Mouse (Mus musculus) embryonic facial prominence, embryonic 10.5 days (tissue): ENCODE data around the gene Nrxn2. TPM values are rescaled to one million over a fixed set of nuclear protein-coding genes. Genes with fewer than 3 reads are reported as not detected.

Source experiments
- DNase-seq: peaks from one replicate; pipeline ENCODE4 v3.0.0-alpha.2; 2017; ENCODE audit warnings: low spot score
- H3K27ac ChIP-seq: fragments of 300-500 bp; sonication (generic); replicated peaks from 2 replicates; pipeline ENCODE4 v1.5.1; 2016; ENCODE audit warnings: mild to moderate bottlenecking
- H3K27me3 ChIP-seq: fragments of 300-500 bp; sonication (generic); replicated peaks from 2 replicates; pipeline ENCODE4 v1.6.1; 2016; ENCODE audit warnings: low read depth, mild to moderate bottlenecking; ENCODE audit not compliant: poor library complexity, severe bottlenecking
- H3K36me3 ChIP-seq: fragments of 300-500 bp; sonication (generic); replicated peaks from 2 replicates; pipeline ENCODE4 v1.6.1; 2016; ENCODE audit warnings: mild to moderate bottlenecking, moderate library complexity
- H3K4me1 ChIP-seq: fragments of 300-500 bp; sonication (generic); 2 replicates; pipeline ENCODE4 v1.6.1; 2016
- H3K4me3 ChIP-seq: fragments of 300-500 bp; sonication (generic); 2 replicates; pipeline ENCODE4 v1.5.1; 2016; ENCODE audit warnings: mild to moderate bottlenecking, moderate library complexity
- H3K9me3 ChIP-seq: fragments of 300-500 bp; sonication (generic); 2 replicates; pipeline ENCODE4 v1.6.1; 2016; ENCODE audit warnings: mild to moderate bottlenecking
- WGBS: fragments of 180-500 bp; shearing (Covaris S2); methylation state at CpG from one replicate; pipeline ENCODE4 v1.1.7; 2016; 5-methylcytosine and 5-hydroxymethylcytosine counted together
- polyA plus RNA-seq: library from polyadenylated mRNA; unstranded; fragments of >200 nt; fragmentation: Nextera tagmentation; extraction: Ambion mirVana; gene quantifications from 2 replicates; pipeline ENCODE4 v1.2.1, GENCODE M21; 2016

Gene Nrxn2
- polyA plus RNA-seq, 1 experiment from 2014 or later = 1.9 TPM

GRCm38 (mm10) chr19:6474706-6475105, 56.2 kb downstream of the Nrxn2 start:
- Histone ChIP-seq H3K4me1 (peaks cover 20% of the 10 kb centered on the region), H3K9me3 (no peaks in the 10 kb centered on the region), H3K36me3 (no peaks in the 10 kb centered on the region), H3K4me3 (no peak overlapping the region), H3K27me3 (no peaks in the 10 kb centered on the region), H3K27ac (0 out of 2 replicates have a peak overlapping the region, but pooled peaks have one; percentile 46)
- peak; percentile 22 for DNase-seq
- 49% methylated on average over 15 of the region's 15 CpGs for WGBS

- peak overlapping the region; percentile 46 for H3K27ac ChIP-seq
Measured at GRCm38 (mm10) chr19:6475129-6475528, 56.6 kb downstream of the Nrxn2 start.

GRCm38 (mm10) chr19:6477007-6477406, 58.5 kb downstream of the Nrxn2 start:
- Histone ChIP-seq H3K27me3 (no peaks in the 10 kb centered on the region), H3K27ac (no peak overlapping the region), H3K9me3 (no peaks in the 10 kb centered on the region), H3K4me1 (peaks cover 20% of the 10 kb centered on the region), H3K36me3 (no peaks in the 10 kb centered on the region), H3K4me3 (no peak overlapping the region)
- DNase-seq = no peak
- 64% methylated on average over 4 of the region's 4 CpGs for WGBS

More at GRCm38 (mm10) chr19:6475129-6475528, 56.6 kb downstream of the Nrxn2 start:
- WGBS = 35% methylated on average over 5 of the region's 5 CpGs
- no peak for DNase-seq
- no peaks in the 10 kb centered on the region for H3K9me3 ChIP-seq
- H3K36me3 ChIP-seq = no peaks in the 10 kb centered on the region
- H3K27me3 ChIP-seq = no peaks in the 10 kb centered on the region
- H3K4me3 ChIP-seq = no peak overlapping the region
- peaks cover 20% of the 10 kb centered on the region for H3K4me1 ChIP-seq

GRCm38 (mm10) chr19:6478566-6478965, 60.0 kb downstream of the Nrxn2 start:
- Histone ChIP-seq H3K27ac (no peak overlapping the region), H3K36me3 (no peaks in the 10 kb centered on the region), H3K27me3 (no peaks in the 10 kb centered on the region), H3K9me3 (no peaks in the 10 kb centered on the region), H3K4me1 (peaks cover 20% of the 10 kb centered on the region), H3K4me3 (no peak overlapping the region)
- DNase-seq = no peak
- WGBS = 94% methylated on average over 2 of the region's 2 CpGs

GRCm38 (mm10) chr19:6482886-6483285, 64.4 kb downstream of the Nrxn2 start:
- WGBS = 80% methylated on average over 6 of the region's 6 CpGs
- DNase-seq = no peak
- no peak overlapping the region for H3K27ac ChIP-seq
- H3K9me3 ChIP-seq = no peaks in the 10 kb centered on the region
- peaks cover 18% of the 10 kb centered on the region for H3K4me1 ChIP-seq
- no peaks in the 10 kb centered on the region for H3K36me3 ChIP-seq
- no peak overlapping the region for H3K4me3 ChIP-seq
- H3K27me3 ChIP-seq = peaks cover 10% of the 10 kb centered on the region

GRCm38 (mm10) chr19:6485059-6485630, 66.6 kb downstream of the Nrxn2 start:
- DNase-seq = no peak
- Histone ChIP-seq H3K36me3 (no peaks in the 10 kb centered on the region), H3K27me3 (peaks cover 23% of the 10 kb centered on the region), H3K4me3 (no peak overlapping the region), H3K4me1 (peaks cover 18% of the 10 kb centered on the region), H3K9me3 (no peaks in the 10 kb centered on the region), H3K27ac (no peak overlapping the region)
- 88% methylated on average over 13 of the region's 13 CpGs for WGBS

GRCm38 (mm10) chr19:6489030-6489429, 70.5 kb downstream of the Nrxn2 start:
- no peaks in the 10 kb centered on the region for H3K9me3 ChIP-seq
- DNase-seq = peak; percentile 90
- peaks cover 21% of the 10 kb centered on the region for H3K4me1 ChIP-seq
- WGBS = 0% methylated on average over 4 of the region's 4 CpGs
- no peaks in the 10 kb centered on the region for H3K36me3 ChIP-seq
- H3K27ac ChIP-seq = no peak overlapping the region
- H3K4me3 ChIP-seq = no peak overlapping the region
- peaks cover 61% of the 10 kb centered on the region for H3K27me3 ChIP-seq

GRCm38 (mm10) chr19:6491538-6491937, 73.0 kb downstream of the Nrxn2 start:
- 85% methylated on average over 8 of the region's 8 CpGs for WGBS

GRCm38 (mm10) chr19:6492124-6492523, 73.6 kb downstream of the Nrxn2 start:
- H3K4me1 ChIP-seq = peaks cover 26% of the 10 kb centered on the region
- H3K27ac ChIP-seq = no peak overlapping the region
- no peaks in the 10 kb centered on the region for H3K9me3 ChIP-seq
- H3K36me3 ChIP-seq = no peaks in the 10 kb centered on the region
- peaks cover 87% of the 10 kb centered on the region for H3K27me3 ChIP-seq
- DNase-seq = peak; percentile 77
- no peak overlapping the region for H3K4me3 ChIP-seq
- 24% methylated on average over 12 of the region's 12 CpGs for WGBS

More at GRCm38 (mm10) chr19:6491538-6491937, 73.0 kb downstream of the Nrxn2 start:
- Histone ChIP-seq H3K4me1 (peaks cover 26% of the 10 kb centered on the region), H3K27ac (no peak overlapping the region), H3K4me3 (no peak overlapping the region), H3K9me3 (no peaks in the 10 kb centered on the region), H3K36me3 (no peaks in the 10 kb centered on the region), H3K27me3 (peaks cover 82% of the 10 kb centered on the region)
- DNase-seq = no peak

- H3K36me3 ChIP-seq = no peaks in the 10 kb centered on the region
- H3K9me3 ChIP-seq = no peaks in the 10 kb centered on the region
- H3K4me3 ChIP-seq = no peak overlapping the region
- H3K27me3 ChIP-seq = peaks cover 91% of the 10 kb centered on the region
- no peak for DNase-seq
- no peak overlapping the region for H3K27ac ChIP-seq
- WGBS = 76% methylated on average over 7 of the region's 7 CpGs
- H3K4me1 ChIP-seq = peaks cover 31% of the 10 kb centered on the region
Measured at GRCm38 (mm10) chr19:6493219-6493618, 74.7 kb downstream of the Nrxn2 start.

- H3K4me3 ChIP-seq = no peak overlapping the region
- H3K27me3 ChIP-seq = peaks cover 93% of the 10 kb centered on the region
- 74% methylated on average over 6 of the region's 7 CpGs for WGBS
- DNase-seq = no peak
- H3K36me3 ChIP-seq = no peaks in the 10 kb centered on the region
- no peaks in the 10 kb centered on the region for H3K9me3 ChIP-seq
- H3K27ac ChIP-seq = no peak overlapping the region
- peaks cover 36% of the 10 kb centered on the region for H3K4me1 ChIP-seq
Measured at GRCm38 (mm10) chr19:6494032-6494431, 75.5 kb downstream of the Nrxn2 start.

GRCm38 (mm10) chr19:6494504-6495170, 76.1 kb downstream of the Nrxn2 start:
- whole genome bisulfite sequencing = 63% methylated on average over 18 of the region's 18 CpGs
- DNase-seq = no peak
- H3K36me3 ChIP-seq = no peaks in the 10 kb centered on the region
- peaks cover 99% of the 10 kb centered on the region for H3K27me3 ChIP-seq
- no peak overlapping the region for H3K27ac ChIP-seq
- H3K4me3 ChIP-seq = no peak overlapping the region
- H3K4me1 ChIP-seq = peaks cover 39% of the 10 kb centered on the region
- H3K9me3 ChIP-seq = no peaks in the 10 kb centered on the region

- H3K36me3 ChIP-seq = no peaks in the 10 kb centered on the region
- H3K27me3 ChIP-seq = peaks cover 99% of the 10 kb centered on the region
- no peak overlapping the region for H3K27ac ChIP-seq
- H3K9me3 ChIP-seq = no peaks in the 10 kb centered on the region
- no peak for DNase-seq
- H3K4me3 ChIP-seq = no peak overlapping the region
- WGBS = 32% methylated on average over 8 of the region's 8 CpGs
- H3K4me1 ChIP-seq = peaks cover 45% of the 10 kb centered on the region
Measured at GRCm38 (mm10) chr19:6495714-6496113, 77.2 kb downstream of the Nrxn2 start.
